In genomic region chr1:74971353-74972050, GRCm38 (mm10) we compare ENCODE assay signal across 14 mouse cellular contexts. TPM values are rescaled to one million over a fixed set of nuclear protein-coding genes. Genes with fewer than 3 reads are reported as not detected.
DNase-seq lines count a peak whose midpoint lies in the region; ATAC-seq and TF ChIP-seq lines count a peak whose summit lies in the region.
"Had no signal": no experiment of that assay in that cellular context is flagged by ENCODE, and none has a peak within 500 bp of the region (broad histone marks: within the 10 kb centered on the region; RNA-seq: fewer than 3 reads in every experiment).

No protein-coding gene starts in this region.

- no peaks in the 10 kb centered on the region for H3K27me3 ChIP-seq in lung, postnatal 0 days (replicated peaks; ENCODE audit: insufficient read depth, low read length)
- H3K27me3 ChIP-seq in hindbrain, embryonic 13.5 days, result no peaks in the 10 kb centered on the region
- H3K27me3 ChIP-seq: hindbrain, embryonic 15.5 days had no signal

- TF ChIP-seq EP300 in lung, postnatal 0 days (IDR thresholded peaks at IDR 0.05), result 0 out of 2 replicates have a peak, but pooled peaks have one; percentile 48

- no peak for TF ChIP-seq CTCF in lung, postnatal 0 days (IDR thresholded peaks at IDR 0.05)

- H3K4me1 ChIP-seq in lung, postnatal 0 days (ENCODE audit: insufficient read depth, low read depth, low read length), result no peaks in the 10 kb centered on the region
- H3K4me1 ChIP-seq in hindbrain, embryonic 13.5 days (replicated peaks), result no peaks in the 10 kb centered on the region
- H3K4me1 ChIP-seq: hindbrain, embryonic 15.5 days had no signal

- H3K4me3 ChIP-seq in lung, postnatal 0 days (ENCODE audit: low read depth, low read length), result no peak overlapping the region
- H3K4me3 ChIP-seq in hindbrain, embryonic 13.5 days, result no peak overlapping the region
- H3K4me3 ChIP-seq: heart, embryonic 10.5 days; hindbrain, embryonic 15.5 days had no signal

- 36% methylated on average over 4 of the region's 4 CpGs for WGBS in lung, postnatal 0 days
- WGBS in hindbrain, embryonic 13.5 days, result 61% methylated on average over 4 of the region's 4 CpGs

- no peak overlapping the region for H3K9ac ChIP-seq in lung, postnatal 0 days (replicated peaks; ENCODE audit: low read depth)
- H3K9ac ChIP-seq in hindbrain, embryonic 13.5 days, result no peak overlapping the region
- H3K9ac ChIP-seq: hindbrain, embryonic 15.5 days had no signal

- peak overlapping the region; percentile 27; the same call in 1 of the 2 replicates for H3K27ac ChIP-seq in lung, postnatal 0 days (ENCODE audit: low read length)
- H3K27ac ChIP-seq in hindbrain, embryonic 13.5 days, result no peak overlapping the region
- H3K27ac ChIP-seq: heart, embryonic 10.5 days; hindbrain, embryonic 15.5 days had no signal

- H3K36me3 ChIP-seq in lung, postnatal 0 days (ENCODE audit: insufficient read depth, low read length), result no peaks in the 10 kb centered on the region
- no peaks in the 10 kb centered on the region for H3K36me3 ChIP-seq in hindbrain, embryonic 13.5 days
- H3K36me3 ChIP-seq: heart, embryonic 10.5 days; hindbrain, embryonic 15.5 days had no signal

- ATAC-seq in lung, postnatal 0 days, result peak; percentile 88
- ATAC-seq in hindbrain, embryonic 13.5 days (ENCODE audit: low FRiP score), result no peak

- peak; percentile 24 for DNase-seq in testis, postnatal 14 days (ENCODE audit: low spot score)
- no peak for DNase-seq in testis, postnatal 10 days (ENCODE audit: low spot score)
- DNase-seq in kidney, postnatal 36 days, result peak; percentile 47 to 57
- peak; percentile 79 for DNase-seq in lung, postnatal 0 days (ENCODE audit: low spot score)
- DNase-seq in spleen, postnatal 4 days (ENCODE audit: low spot score in 2 of 2), result no peak
- DNase-seq in thymus, postnatal 14 days, result no peak
- DNase-seq in heart, postnatal 4 days, result no peak
- DNase-seq: cerebellum, adult 8-10 months; right cerebral cortex, adult 18-20 months; thymus, adult 2 months had no signal

- no peaks in the 10 kb centered on the region for H3K9me3 ChIP-seq in lung, postnatal 0 days (ENCODE audit: low read length)
- no peaks in the 10 kb centered on the region for H3K9me3 ChIP-seq in hindbrain, embryonic 13.5 days
- H3K9me3 ChIP-seq: heart, embryonic 10.5 days; hindbrain, embryonic 15.5 days had no signal

- no peak overlapping the region for H3K4me2 ChIP-seq in lung, postnatal 0 days (replicated peaks; ENCODE audit: low read depth, low read length)
- no peak overlapping the region for H3K4me2 ChIP-seq in hindbrain, embryonic 13.5 days
- H3K4me2 ChIP-seq: hindbrain, embryonic 15.5 days had no signal

RNA-seq across cellular contexts. Expression of gene Ihh, which starts 20.0 kb away (rescaled TPM):
- polyA plus RNA-seq in lung, postnatal 0 days (2015; fragmentation: Nextera tagmentation; extraction: Ambion mirVana), result 0.10 and 0.16 TPM in 2 replicates
- 0.14 and 0.21 TPM in 2 replicates for polyA plus RNA-seq in hindbrain, embryonic 13.5 days (2015; fragmentation: Nextera tagmentation; extraction: Ambion mirVana)
- total RNA-seq in heart, postnatal 4 days (2021), result under 1 TPM; 0.18 to 0.26 TPM

RNA-seq across cellular contexts. Expression of gene Cfap65, which starts 36.1 kb away (rescaled TPM):
- 2.0 and 2.3 TPM in 2 replicates for polyA plus RNA-seq in lung, postnatal 0 days (2015; fragmentation: Nextera tagmentation; extraction: Ambion mirVana)
- polyA plus RNA-seq in hindbrain, embryonic 13.5 days (2015; fragmentation: Nextera tagmentation; extraction: Ambion mirVana), result 0.56 and 1.2 TPM in 2 replicates
- total RNA-seq in heart, postnatal 4 days (2021), result not detected
- total RNA-seq: adrenal gland, postnatal 4 days had no signal
- polyA plus RNA-seq: heart, embryonic 10.5 days had no signal

Comparison
In these comparisons a context has a peak if more than half of its experiments do, and no peak if none do; other contexts are left out.
1. DNase-seq: peak in testis, postnatal 14 days (single experiment), kidney, postnatal 36 days (2 of 2) and lung, postnatal 0 days (single experiment); none in testis, postnatal 10 days (single experiment), spleen, postnatal 4 days (0 of 2), thymus, postnatal 14 days (single experiment) and heart, postnatal 4 days (single experiment).